Mouse (Mus musculus) left cerebral cortex, postnatal 10 days (tissue): ENCODE measurements at regions not wholly inside any gene's neighbourhood (a gene's known extent, or its start where the extent isn't known, plus 50 kb on each side); places are given as distances from the start of the nearest gene placed in this dataset.

ENCODE experiments used
- DNase-seq, 2 experiments: peaks; one replicate each; pipeline ENCODE4 v3.0.0; 2021 to 2022; ENCODE audit warnings: low spot score in 2 of 2, mixed read lengths in 1 of 2; ENCODE audit errors: extremely low spot score in 1 of 2
- intact Hi-C: fragments of 180-260 bp; cut with DNase I; formaldehyde crosslinking; loops from one replicate; pipeline ENCODE4 v1.15.1; 2025

GRCm38 (mm10) chr8:30630332-30630731 lies 2798.2 kb upstream of the 5930422O12Rik start:
- intact Hi-C loops: no loop called here
- DNase-seq: no peak

GRCm38 (mm10) chr8:30636791-30637190 lies 2791.7 kb upstream of the 5930422O12Rik start:
- intact Hi-C loops: no loop called here
- no peak for DNase-seq

- intact Hi-C loops: no loop called here
These were observed 2785.4 kb upstream of the 5930422O12Rik start for GRCm38 (mm10) chr8:30642866-30643690.

GRCm38 (mm10) chr8:30648497-30648896 lies 2780.0 kb upstream of the 5930422O12Rik start:
- no peak for DNase-seq
- intact Hi-C loops: no loop called here

More at GRCm38 (mm10) chr8:30642866-30643690, 2785.4 kb upstream of the 5930422O12Rik start:
- DNase-seq: no peak

GRCm38 (mm10) chr8:30655749-30656241 lies 2772.7 kb upstream of the 5930422O12Rik start:
- no peak for DNase-seq
- intact Hi-C loops: no loop called here

- DNase-seq: no peak
- intact Hi-C loops: no loop called here
These were observed 2767.2 kb upstream of the 5930422O12Rik start for GRCm38 (mm10) chr8:30661261-30661660.

- intact Hi-C loops: no loop called here
- no peak for DNase-seq
These were observed 2759.1 kb upstream of the 5930422O12Rik start for GRCm38 (mm10) chr8:30669451-30669850.

GRCm38 (mm10) chr8:30677423-30677822 lies 2751.1 kb upstream of the 5930422O12Rik start:
- intact Hi-C loops: no loop called here
- no peak for DNase-seq

GRCm38 (mm10) chr8:30682169-30682568 lies 2746.3 kb upstream of the 5930422O12Rik start:
- DNase-seq: no peak
- intact Hi-C loops: no loop called here

- DNase-seq: no peak
- intact Hi-C loops: no loop called here
These were observed 2742.0 kb upstream of the 5930422O12Rik start for GRCm38 (mm10) chr8:30686539-30686938.

GRCm38 (mm10) chr8:30694126-30694525 lies 2734.4 kb upstream of the 5930422O12Rik start:
- intact Hi-C loops: no loop called here

GRCm38 (mm10) chr8:30716643-30717042 lies 2711.9 kb upstream of the 5930422O12Rik start:
- intact Hi-C loops: no loop called here
- no peak for DNase-seq

More at GRCm38 (mm10) chr8:30694126-30694525, 2734.4 kb upstream of the 5930422O12Rik start:
- no peak for DNase-seq

GRCm38 (mm10) chr8:30730366-30730765 lies 2698.1 kb upstream of the 5930422O12Rik start:
- intact Hi-C loops: no loop called here
- DNase-seq: no peak

- peak in 1 of 2 experiments; percentile 12 for DNase-seq
- intact Hi-C loops: no loop called here
These were observed 2695.8 kb upstream of the 5930422O12Rik start for GRCm38 (mm10) chr8:30732585-30733253.

GRCm38 (mm10) chr8:30733385-30733784 lies 2695.1 kb upstream of the 5930422O12Rik start:
- DNase-seq: no peak
- intact Hi-C loops: no loop called here

GRCm38 (mm10) chr8:30735338-30735737 lies 2693.2 kb upstream of the 5930422O12Rik start:
- no peak for DNase-seq
- intact Hi-C loops: no loop called here

- DNase-seq: no peak
- intact Hi-C loops: no loop called here
These were observed 2692.8 kb upstream of the 5930422O12Rik start for GRCm38 (mm10) chr8:30735740-30736139.

GRCm38 (mm10) chr8:30746874-30747273 lies 2681.6 kb upstream of the 5930422O12Rik start:
- DNase-seq: no peak
- intact Hi-C loops: no loop called here
